ENCODE assay signal across 29 mouse cellular contexts in the genomic region with DNA sequence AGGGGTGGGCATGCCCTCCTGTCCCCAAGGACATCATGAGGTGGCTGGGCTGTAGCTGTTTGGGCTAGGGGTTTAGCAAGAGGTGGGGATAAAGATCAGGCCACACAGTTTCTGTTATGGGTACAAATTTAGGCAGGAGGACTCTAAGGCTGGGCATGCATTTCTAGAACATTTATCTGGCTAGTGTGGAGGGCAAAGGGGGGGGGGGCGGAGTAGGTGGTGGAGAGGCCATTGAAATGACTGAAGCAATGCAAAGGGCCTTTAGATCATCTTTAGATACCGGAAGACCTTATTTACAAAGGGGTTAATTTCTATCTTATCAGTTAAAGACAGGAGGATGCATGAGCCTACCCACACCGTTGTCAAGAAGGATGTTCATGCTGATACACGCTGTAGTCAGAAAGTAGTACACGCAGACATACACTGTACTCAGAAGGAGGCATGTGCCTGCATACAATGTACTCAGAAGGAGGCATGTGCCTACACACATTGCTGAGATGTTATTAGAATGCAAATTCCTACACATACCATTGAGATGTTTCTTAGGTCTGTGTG. TPM values are rescaled to one million over a fixed set of nuclear protein-coding genes. Genes with fewer than 3 reads are reported as not detected.
DNase-seq lines count a peak whose midpoint lies in the region; ATAC-seq and TF ChIP-seq lines count a peak whose summit lies in the region.
"Had no signal": no experiment of that assay in that cellular context is flagged by ENCODE, and none has a peak within 500 bp of the region (broad histone marks: within the 10 kb centered on the region; RNA-seq: fewer than 3 reads in every experiment).

No protein-coding gene starts in this region.

- TF ChIP-seq RAD21 in MEL (IDR thresholded peaks at IDR 0.05; ENCODE audit: low read depth, low read length) = no peak

- TF ChIP-seq CTCF in MEL (IDR thresholded peaks at IDR 0.05 in 2 of 3, conservative IDR thresholded peaks at IDR 0.05 in 1 of 3; ENCODE audit: control insufficient read depth in 1 of 3, insufficient read depth in 1 of 3, low read depth in 2 of 3, low read length in 3 of 3, poor library complexity in 1 of 3, severe bottlenecking in 1 of 3) = no peak

- H3K36me3 ChIP-seq in midbrain, embryonic 11.5 days (ENCODE audit: control insufficient read depth, insufficient read depth, low read length) = no peaks in the 10 kb centered on the region
- H3K36me3 ChIP-seq in midbrain, embryonic 16.5 days (ENCODE audit: control insufficient read depth, insufficient read depth, low read length) = no peaks in the 10 kb centered on the region
- H3K36me3 ChIP-seq in MEL (ENCODE audit: control insufficient read depth in 1 of 2, insufficient read depth in 2 of 2, low read length in 2 of 2) = peaks cover 0 to 28% of the 10 kb centered on the region in 2 experiments; a peak in 2 of 4 replicates
- H3K36me3 ChIP-seq in liver, embryonic 15.5 days (replicated peaks) = no peaks in the 10 kb centered on the region
- H3K36me3 ChIP-seq: embryonic facial prominence, embryonic 13.5 days; forebrain, embryonic 10.5 days; forebrain, embryonic 15.5 days; heart, embryonic 13.5 days; hindbrain, embryonic 10.5 days; hindbrain, embryonic 15.5 days; kidney, embryonic 15.5 days; lung, embryonic 15.5 days; midbrain, embryonic 15.5 days had no signal

- no peaks in the 10 kb centered on the region for H3K27me3 ChIP-seq in midbrain, embryonic 11.5 days (ENCODE audit: control insufficient read depth, insufficient read depth, low read length)
- H3K27me3 ChIP-seq in midbrain, embryonic 16.5 days (ENCODE audit: control insufficient read depth, insufficient read depth, low read depth, low read length) = no peaks in the 10 kb centered on the region
- H3K27me3 ChIP-seq in MEL (ENCODE audit: control insufficient read depth in 1 of 2, insufficient read depth in 2 of 2, low read length in 2 of 2) = no peaks in the 10 kb centered on the region
- no peaks in the 10 kb centered on the region for H3K27me3 ChIP-seq in liver, embryonic 15.5 days
- H3K27me3 ChIP-seq: CH12.LX; embryonic facial prominence, embryonic 13.5 days; forebrain, embryonic 15.5 days; heart, embryonic 13.5 days; hindbrain, embryonic 15.5 days; kidney, embryonic 15.5 days; lung, embryonic 15.5 days; midbrain, embryonic 15.5 days; Patski had no signal

- no peak for TF ChIP-seq POLR2A in MEL (IDR thresholded peaks at IDR 0.05; ENCODE audit: control insufficient read depth in 1 of 2, insufficient read depth in 1 of 2, low read depth in 1 of 2, low read length in 2 of 2, poor library complexity in 1 of 2)

- H3K27ac ChIP-seq in midbrain, embryonic 11.5 days (ENCODE audit: low read depth, low read length) = no peak overlapping the region
- no peak overlapping the region for H3K27ac ChIP-seq in midbrain, embryonic 16.5 days (ENCODE audit: low read length)
- H3K27ac ChIP-seq in MEL (ENCODE audit: control insufficient read depth, low read depth, low read length) = peak overlapping the region; percentile 9; the same call in 1 of the 2 replicates
- H3K27ac ChIP-seq in liver, embryonic 15.5 days (replicated peaks) = no peak overlapping the region
- H3K27ac ChIP-seq: embryonic facial prominence, embryonic 13.5 days; forebrain, embryonic 10.5 days; forebrain, embryonic 15.5 days; heart, embryonic 13.5 days; hindbrain, embryonic 10.5 days; hindbrain, embryonic 15.5 days; kidney, embryonic 15.5 days; lung, embryonic 15.5 days; midbrain, embryonic 15.5 days had no signal

- no peak for ATAC-seq in midbrain, embryonic 11.5 days (ENCODE audit: low FRiP score)
- no peak for ATAC-seq in midbrain, embryonic 16.5 days
- ATAC-seq in liver, embryonic 15.5 days (ENCODE audit: insufficient read depth) = peak; percentile 72
- ATAC-seq: forebrain, embryonic 15.5 days; midbrain, embryonic 15.5 days; Patski had no signal

- DNase-seq in midbrain, embryonic 11.5 days (ENCODE audit: low spot score, missing footprints) = peak; percentile 39
- peak; percentile 70 for DNase-seq in MEL (ENCODE audit: low read depth, low spot score)
- no peak for DNase-seq in gastrocnemius, postnatal 14 days
- DNase-seq in ovary, postnatal 36 days (ENCODE audit: low spot score) = no peak
- DNase-seq in layer of hippocampus, adult 18-20 months (ENCODE audit: low spot score in 2 of 2) = no peak
- DNase-seq: adrenal gland, postnatal 10 days; B cell, adult 2 months; cerebellum, adult 8-10 months; cerebellum, postnatal 36 days; embryo, embryonic 11 days; heart, postnatal 10 days; kidney, adult 18-20 months; kidney, postnatal 25 days; left cerebral cortex, postnatal 4 days; right cerebral cortex, adult 18-20 months; thymus, postnatal 4 days had no signal

- H3K79me2 ChIP-seq in MEL (ENCODE audit: control insufficient read depth, insufficient read depth, low read length, poor library complexity) = peaks cover 30% of the 10 kb centered on the region; the same call in 1 of the 2 replicates

- intact Hi-C loops in gastrocnemius, postnatal 14 days (cut with DNase I; ENCODE audit: low total_unique reads) = no loop called here

- WGBS in midbrain, embryonic 11.5 days = 85% methylated on average over 4 of the region's 5 CpGs
- 77% methylated on average over 5 of the region's 5 CpGs for WGBS in midbrain, embryonic 16.5 days
- WGBS in liver, embryonic 15.5 days (ENCODE audit: insufficient replicate concordance) = 19% methylated on average over 5 of the region's 5 CpGs

- no peak overlapping the region for H3K4me2 ChIP-seq in midbrain, embryonic 11.5 days
- H3K4me2 ChIP-seq in midbrain, embryonic 16.5 days (ENCODE audit: low read length) = no peak overlapping the region
- no peak overlapping the region for H3K4me2 ChIP-seq in liver, embryonic 15.5 days
- H3K4me2 ChIP-seq: embryonic facial prominence, embryonic 13.5 days; forebrain, embryonic 15.5 days; heart, embryonic 13.5 days; hindbrain, embryonic 15.5 days; kidney, embryonic 15.5 days; lung, embryonic 15.5 days; midbrain, embryonic 15.5 days had no signal

- H3K4me3 ChIP-seq in midbrain, embryonic 11.5 days (ENCODE audit: low read depth, low read length) = no peak overlapping the region
- H3K4me3 ChIP-seq in midbrain, embryonic 16.5 days (ENCODE audit: low read depth, low read length) = no peak overlapping the region
- no peak overlapping the region for H3K4me3 ChIP-seq in MEL (ENCODE audit: control insufficient read depth in 1 of 2, insufficient read depth in 1 of 2, low read depth in 2 of 2, low read length in 2 of 2)
- H3K4me3 ChIP-seq in liver, embryonic 15.5 days (replicated peaks) = no peak overlapping the region
- H3K4me3 ChIP-seq: embryonic facial prominence, embryonic 13.5 days; forebrain, embryonic 10.5 days; forebrain, embryonic 15.5 days; heart, embryonic 13.5 days; hindbrain, embryonic 10.5 days; hindbrain, embryonic 15.5 days; kidney, embryonic 15.5 days; lung, embryonic 15.5 days; midbrain, embryonic 15.5 days had no signal

- H3K4me1 ChIP-seq in midbrain, embryonic 11.5 days (ENCODE audit: control insufficient read depth, insufficient read depth, low read length) = no peaks in the 10 kb centered on the region
- no peaks in the 10 kb centered on the region for H3K4me1 ChIP-seq in midbrain, embryonic 16.5 days (ENCODE audit: control insufficient read depth, insufficient read depth, low read length)
- H3K4me1 ChIP-seq in MEL (ENCODE audit: control insufficient read depth in 1 of 2, insufficient read depth in 2 of 2, low read length in 2 of 2) = peaks cover 9 to 22% of the 10 kb centered on the region in 2 experiments
- peaks cover 14% of the 10 kb centered on the region; the same call in 1 of the 2 replicates for H3K4me1 ChIP-seq in liver, embryonic 15.5 days (replicated peaks)
- H3K4me1 ChIP-seq: forebrain, embryonic 10.5 days; forebrain, embryonic 15.5 days; midbrain, embryonic 15.5 days had no signal

- no peak overlapping the region for H3K9ac ChIP-seq in midbrain, embryonic 11.5 days (ENCODE audit: low read length)
- no peak overlapping the region for H3K9ac ChIP-seq in midbrain, embryonic 16.5 days (ENCODE audit: low read depth, low read length)
- no peak overlapping the region for H3K9ac ChIP-seq in MEL (ENCODE audit: control insufficient read depth, low read depth, low read length, poor library complexity, severe bottlenecking)
- H3K9ac ChIP-seq in liver, embryonic 15.5 days = no peak overlapping the region
- H3K9ac ChIP-seq: embryonic facial prominence, embryonic 13.5 days; forebrain, embryonic 15.5 days; heart, embryonic 13.5 days; hindbrain, embryonic 15.5 days; kidney, embryonic 15.5 days; lung, embryonic 15.5 days; midbrain, embryonic 15.5 days had no signal

- no peaks in the 10 kb centered on the region for H3K9me3 ChIP-seq in midbrain, embryonic 11.5 days (ENCODE audit: control insufficient read depth, low read length)
- H3K9me3 ChIP-seq in midbrain, embryonic 16.5 days (replicated peaks; ENCODE audit: control insufficient read depth, low read length, poor library complexity, severe bottlenecking) = no peaks in the 10 kb centered on the region
- no peaks in the 10 kb centered on the region for H3K9me3 ChIP-seq in MEL (replicated peaks; ENCODE audit: insufficient read depth, low read length)
- no peaks in the 10 kb centered on the region for H3K9me3 ChIP-seq in liver, embryonic 15.5 days (replicated peaks)
- H3K9me3 ChIP-seq: embryonic facial prominence, embryonic 13.5 days; forebrain, embryonic 10.5 days; forebrain, embryonic 15.5 days; heart, embryonic 13.5 days; hindbrain, embryonic 10.5 days; hindbrain, embryonic 15.5 days; kidney, embryonic 15.5 days; lung, embryonic 15.5 days; midbrain, embryonic 15.5 days had no signal

- TF ChIP-seq EP300 in MEL (IDR thresholded peaks at IDR 0.05; ENCODE audit: low read depth in 1 of 2, low read length in 2 of 2) = peak; percentile 76 to 79

TF ChIP-seq in MEL, 35 proteins besides CTCF, POLR2A, EP300 and RAD21 (continues in another document):
- TF ChIP-seq MEF2A (IDR thresholded peaks at IDR 0.05; ENCODE audit: extremely low read depth, insufficient replicate concordance, low read depth, low read length, poor library complexity, severe bottlenecking) = no peak
- peak; percentile 10; the same call in 1 of the 2 replicates for TF ChIP-seq USF1 (IDR thresholded peaks at IDR 0.05; ENCODE audit: low read depth, low read length)
- no peak for TF ChIP-seq KAT2A (conservative IDR thresholded peaks at IDR 0.05; ENCODE audit: low read depth, low read length)
- no peak; the same call in 1 of the 2 replicates for TF ChIP-seq MAX (IDR thresholded peaks at IDR 0.05; ENCODE audit: low read length)
- no peak for TF ChIP-seq CHD2 (IDR thresholded peaks at IDR 0.05; ENCODE audit: low read length)
- no peak for TF ChIP-seq JUND (IDR thresholded peaks at IDR 0.05; ENCODE audit: low read depth, low read length)

RNA-seq across cellular contexts. Expression of a gene that starts 55.7 kb away (rescaled TPM):
- 5.7 and 6.2 TPM in 2 replicates for polyA plus RNA-seq in midbrain, embryonic 11.5 days (2014; fragmentation: Nextera tagmentation; extraction: Ambion mirVana)
- 14.7 and 16.2 TPM in 2 replicates for polyA plus RNA-seq in midbrain, embryonic 16.5 days (2015; fragmentation: Nextera tagmentation; extraction: Ambion mirVana)
- 26.0 and 30.9 TPM in 2 replicates for total RNA-seq in MEL (2012; rRNA removed)
- 10 to 100 TPM; 38.8 to 87.0 TPM for polyA plus RNA-seq in MEL (2012; ENCODE audit: insufficient read depth in 1 of 2, insufficient read length in 2 of 2, low read depth in 1 of 2, low replicate concordance in 2 of 2, missing spikeins in 1 of 2)
- polyA plus RNA-seq in liver, embryonic 15.5 days (2015; fragmentation: Nextera tagmentation; extraction: Ambion mirVana) = 0.84 TPM in 2 replicates
- 1 to 10 TPM; 3.4 to 3.6 TPM for total RNA-seq in gastrocnemius, postnatal 14 days (2021)
- 1 to 10 TPM; 8.6 to 9.0 TPM for total RNA-seq in layer of hippocampus, adult 18-20 months (2021)

Comparison
In these comparisons a context has a peak if more than half of its experiments do, and no peak if none do; other contexts are left out.
1. DNase-seq: peak in midbrain, embryonic 11.5 days (single experiment) and MEL (single experiment); none in gastrocnemius, postnatal 14 days (single experiment), ovary, postnatal 36 days (single experiment) and layer of hippocampus, adult 18-20 months (0 of 2).